Mouse (Mus musculus) limb, embryonic 14.5 days (tissue): Measurements from ENCODE around the gene Bcor. TPM values are rescaled to one million over a fixed set of nuclear protein-coding genes. Genes with fewer than 3 reads are reported as not detected.

ENCODE experiments used
- ATAC-seq: fragments of 200-750 bp; cut with Nextera tagmentation; 2 replicates; pipeline ENCODE4 v1.8.0; 2017; ENCODE audit warnings: low read depth, moderate number of reproducible peaks, moderate TSS enrichment; ENCODE audit not compliant: low FRiP score
- DNase-seq: peaks from one replicate; pipeline ENCODE4 v3.0.0-alpha.2; 2015; ENCODE audit warnings: low spot score
- H3K27ac ChIP-seq: fragments of 300-500 bp; sonication (generic); replicated peaks from 2 replicates; pipeline ENCODE4 v1.5.1; 2014; ENCODE audit warnings: low read depth, mild to moderate bottlenecking, low read length, moderate library complexity, mixed read lengths
- H3K27me3 ChIP-seq: fragments of 300-500 bp; sonication (generic); 2 replicates; pipeline ENCODE4 v1.6.1; 2014; ENCODE audit warnings: low read length, mixed read lengths; ENCODE audit not compliant: control insufficient read depth, insufficient read depth
- H3K36me3 ChIP-seq: fragments of 300-500 bp; sonication (generic); 2 replicates; pipeline ENCODE4 v1.6.1; 2014; ENCODE audit warnings: mild to moderate bottlenecking, low read length, moderate library complexity, mixed read lengths; ENCODE audit not compliant: control insufficient read depth, insufficient read depth
- H3K4me1 ChIP-seq: fragments of 300-500 bp; sonication (generic); 2 replicates; pipeline ENCODE4 v1.6.1; 2014; ENCODE audit warnings: antibody characterized with exemption, low read length, mixed read lengths; ENCODE audit not compliant: control insufficient read depth, insufficient read depth
- H3K4me2 ChIP-seq: fragments of 300-500 bp; sonication (generic); replicated peaks from 2 replicates; pipeline ENCODE4 v1.6.1; 2014; ENCODE audit warnings: low read depth, mild to moderate bottlenecking, low read length, moderate library complexity; ENCODE audit not compliant: severe bottlenecking
- H3K4me3 ChIP-seq: fragments of 300-500 bp; sonication (generic); replicated peaks from 2 replicates; pipeline ENCODE4 v1.5.1; 2014; ENCODE audit warnings: low read length
- H3K9ac ChIP-seq: fragments of 300-500 bp; sonication (generic); 2 replicates; pipeline ENCODE4 v1.6.1; 2014; ENCODE audit warnings: mild to moderate bottlenecking, low read depth, low read length, moderate library complexity; ENCODE audit not compliant: severe bottlenecking
- H3K9me3 ChIP-seq: fragments of 300-500 bp; sonication (generic); 2 replicates; pipeline ENCODE4 v1.6.1; 2016; ENCODE audit warnings: low read length; ENCODE audit not compliant: control insufficient read depth
- POLR2A ChIP-seq: fragments of 200-500 bp; IDR thresholded peaks from 2 replicates; pipeline ENCODE4 v1.8.0; 2012; ENCODE audit warnings: inconsistent platforms, mild to moderate bottlenecking, moderate library complexity, borderline replicate concordance; ENCODE audit not compliant: insufficient read depth, insufficient read length; ENCODE audit errors: extremely low read depth
- WGBS: fragments of 180-500 bp; shearing (Covaris S2); extraction: QIAGEN DNeasy Blood & Tissue Kit; methylation state at CpG from one replicate; pipeline ENCODE4 v1.1.7; 2014; 5-methylcytosine and 5-hydroxymethylcytosine counted together
- polyA plus RNA-seq, 2 experiments: library from polyadenylated mRNA; depleted of rRNA in 1 of 2; stranded (reverse) in 1 of 2; unstranded in 1 of 2; fragments of >200 nt; fragmentation: Nextera tagmentation in 1 of 2; extraction: Ambion mirVana in 1 of 2; gene quantifications; 2 replicates each; pipeline versions ENCODE4 v1.2.1 to v1.2.3; 2012 to 2014

Bcor gene
- polyA plus RNA-seq, 2 experiments = 17.0 to 20.0 TPM

DNA sequence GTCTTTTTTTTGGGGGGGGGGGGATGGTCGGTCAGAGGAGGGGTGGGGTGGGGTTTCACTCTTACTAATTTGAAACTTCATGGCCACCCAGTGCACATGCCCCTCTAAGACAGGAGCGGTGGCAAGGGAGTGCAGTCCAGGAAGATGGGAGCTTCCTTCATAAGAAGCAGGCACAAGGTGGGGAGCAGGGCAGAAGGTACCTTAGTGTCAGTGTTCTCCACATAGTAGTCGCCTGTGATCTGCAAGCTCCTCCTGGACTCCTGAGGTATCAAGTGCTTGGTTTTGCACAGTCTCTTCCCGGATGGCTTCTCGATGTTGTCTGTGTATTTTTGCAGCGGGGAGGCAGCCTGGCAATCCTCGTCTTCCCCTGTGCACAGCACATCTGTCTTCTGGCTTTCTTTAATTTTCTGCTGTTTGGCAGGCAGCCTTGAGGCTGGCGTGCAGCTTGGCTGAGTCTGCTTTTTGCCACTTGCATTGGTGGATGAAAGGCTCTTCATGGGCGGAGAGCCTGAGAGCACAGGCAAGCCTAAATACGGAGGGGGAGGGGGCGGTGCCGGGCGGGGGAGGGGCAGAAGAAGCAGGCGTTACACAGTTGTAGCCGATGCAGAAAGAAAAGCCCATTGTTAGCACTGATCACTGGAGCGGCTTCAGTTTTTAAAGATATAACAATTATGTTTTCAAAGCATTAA, 112.8 kb downstream of the Bcor start:
- Histone ChIP-seq H3K9ac (no peak overlapping the region), H3K36me3 (peaks cover 25% of the 10 kb centered on the region), H3K27ac (no peak overlapping the region), H3K27me3 (no peaks in the 10 kb centered on the region), H3K9me3 (no peaks in the 10 kb centered on the region), H3K4me2 (no peak overlapping the region), H3K4me3 (no peak overlapping the region), H3K4me1 (peaks cover 3% of the 10 kb centered on the region; the same call in 1 of the 2 replicates)
- ATAC-seq (no peak), DNase-seq (no peak)
- WGBS = 35% methylated on average over 13 of the region's 16 CpGs
- no peak for TF ChIP-seq POLR2A

DNA sequence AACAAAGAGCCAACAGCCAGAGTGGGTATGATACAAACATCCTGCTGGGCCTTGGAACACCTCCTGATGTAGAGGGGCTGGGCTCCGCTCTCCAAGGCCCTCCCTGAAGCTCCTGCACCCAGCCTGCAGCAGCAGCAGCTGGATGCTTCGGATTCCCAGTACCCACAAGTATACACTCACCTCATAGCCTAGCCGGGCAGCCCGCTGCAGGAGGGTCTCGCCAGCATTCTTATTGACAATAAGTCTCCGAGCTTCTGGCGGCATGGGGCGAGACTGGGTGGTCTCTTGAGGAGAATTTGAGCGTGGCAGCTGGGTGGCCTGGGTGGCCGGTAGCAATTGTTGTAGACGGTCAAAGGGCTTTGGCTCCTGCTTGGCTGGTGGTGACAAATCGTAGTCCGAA, 113.5 kb downstream of the Bcor start:
- Histone ChIP-seq H3K4me1 (peaks cover 3% of the 10 kb centered on the region; the same call in 1 of the 2 replicates), H3K9me3 (no peaks in the 10 kb centered on the region), H3K27me3 (no peaks in the 10 kb centered on the region), H3K36me3 (peaks cover 29% of the 10 kb centered on the region), H3K4me2 (no peak overlapping the region), H3K9ac (no peak overlapping the region), H3K27ac (no peak overlapping the region), H3K4me3 (no peak overlapping the region)
- ATAC-seq (no peak), DNase-seq (no peak)
- 67% methylated on average over 13 of the region's 13 CpGs for WGBS
- no peak for TF ChIP-seq POLR2A

DNA sequence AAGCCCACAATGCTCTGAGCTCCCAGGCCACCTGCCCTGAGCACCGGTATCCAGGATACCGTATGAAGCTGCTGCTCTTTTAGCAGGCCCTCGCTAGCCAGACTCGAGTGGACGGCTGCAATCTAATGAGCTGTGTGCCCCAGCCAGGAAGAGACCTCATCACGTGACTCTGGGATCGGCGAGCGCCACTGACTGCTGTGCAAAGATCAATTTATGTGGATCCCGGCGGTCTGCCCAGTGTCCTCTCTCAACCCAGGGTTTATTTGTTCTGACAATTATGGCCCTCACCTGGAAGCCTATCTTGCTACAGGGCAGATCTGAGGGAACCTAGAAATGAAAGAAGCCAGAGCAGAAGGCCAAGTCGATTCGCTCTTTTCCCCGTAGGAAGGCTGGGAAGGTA, 116.8 kb downstream of the Bcor start:
- Histone ChIP-seq H3K9me3 (no peaks in the 10 kb centered on the region), H3K27me3 (no peaks in the 10 kb centered on the region), H3K36me3 (peaks cover 53% of the 10 kb centered on the region)

DNA sequence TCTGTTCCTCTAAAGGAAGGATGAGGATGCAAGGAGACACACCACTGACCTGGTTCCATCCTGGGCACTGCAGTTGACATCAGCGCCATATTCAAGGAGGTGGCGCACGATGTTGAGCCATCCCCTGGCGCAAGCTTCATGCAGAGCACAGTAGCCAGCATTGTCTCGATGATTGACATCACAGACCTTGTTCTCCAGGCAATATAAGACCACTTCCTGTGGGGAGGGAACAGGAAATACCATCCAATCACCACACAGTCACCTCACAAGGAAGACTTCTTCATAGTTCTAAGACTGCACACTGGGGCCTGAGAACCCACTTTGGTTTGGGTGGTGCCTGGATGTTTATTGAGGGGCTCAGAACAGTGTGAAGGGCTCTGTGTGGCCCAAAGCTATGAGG, 118.7 kb downstream of the Bcor start:
- ATAC-seq (no peak), DNase-seq (no peak)
- no peaks in the 10 kb centered on the region for H3K4me1 ChIP-seq
- no peaks in the 10 kb centered on the region for H3K9me3 ChIP-seq
- no peak overlapping the region for H3K4me3 ChIP-seq
- no peak for TF ChIP-seq POLR2A
- 85% methylated on average over 5 of the region's 5 CpGs for WGBS
- H3K36me3 ChIP-seq = peaks cover 46% of the 10 kb centered on the region
- H3K27me3 ChIP-seq = no peaks in the 10 kb centered on the region
- H3K4me2 ChIP-seq = no peak overlapping the region
- no peak overlapping the region for H3K9ac ChIP-seq
- no peak overlapping the region for H3K27ac ChIP-seq

More for the DNA sequence above, 116.8 kb downstream of the Bcor start:
- Histone ChIP-seq H3K4me1 (peaks cover 3% of the 10 kb centered on the region; the same call in 1 of the 2 replicates), H3K9ac (no peak overlapping the region), H3K27ac (no peak overlapping the region), H3K4me2 (no peak overlapping the region), H3K4me3 (no peak overlapping the region)
- DNase-seq (no peak), ATAC-seq (no peak)
- TF ChIP-seq POLR2A = no peak
- WGBS = 66% methylated on average over 14 of the region's 14 CpGs

DNA sequence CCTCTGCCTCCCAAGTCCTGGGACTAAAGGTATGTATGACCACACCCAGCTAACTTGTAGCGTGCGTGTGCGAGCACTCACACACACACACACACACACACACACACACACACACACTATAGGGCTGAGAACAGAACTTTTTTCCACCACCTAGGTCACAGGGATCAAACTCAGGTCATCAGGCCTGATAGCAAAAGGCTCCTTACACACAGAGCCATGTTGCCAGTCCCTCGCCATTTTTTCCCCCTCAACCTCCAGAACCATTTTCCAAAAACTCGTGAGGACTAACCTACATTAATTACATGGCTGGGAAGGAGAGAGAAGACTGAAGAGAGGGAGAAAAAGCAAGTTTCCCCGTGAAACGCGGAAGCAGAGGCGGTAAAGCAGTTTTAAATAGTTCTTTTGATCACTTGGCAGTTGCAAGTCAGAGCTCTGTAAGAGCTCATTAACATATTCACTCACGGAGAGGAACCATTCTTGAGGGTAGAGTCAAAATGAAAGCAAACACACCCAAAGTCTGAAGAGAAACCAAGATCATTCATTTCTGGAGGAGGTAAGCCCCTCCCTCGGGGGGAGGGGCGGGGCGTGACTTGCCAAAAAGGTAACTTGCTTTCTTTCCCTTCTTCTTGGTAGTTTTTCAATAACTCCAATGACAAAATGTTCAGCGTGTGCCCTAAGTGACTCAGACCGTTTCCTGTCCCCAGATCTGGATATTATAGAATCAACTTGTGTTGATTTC, 145.3 kb downstream of the Bcor start:
- Histone ChIP-seq H3K4me1 (no peaks in the 10 kb centered on the region), H3K36me3 (no peaks in the 10 kb centered on the region), H3K4me3 (no peak overlapping the region), H3K27me3 (no peaks in the 10 kb centered on the region), H3K9me3 (no peaks in the 10 kb centered on the region), H3K27ac (no peak overlapping the region), H3K9ac (no peak overlapping the region), H3K4me2 (no peak overlapping the region)
- no peak for TF ChIP-seq POLR2A
- no peak for ATAC-seq
- no peak for DNase-seq
- 47% methylated on average over 15 of the region's 15 CpGs for WGBS
